Mouse (Mus musculus) lung, postnatal 10 days (tissue): ENCODE data around the gene Plbd1.

Experiments
- DNase-seq: peaks from one replicate; pipeline ENCODE4 v3.0.0; 2021

Gene Plbd1

GRCm38 (mm10) chr6:136647455-136647861, 14.3 kb downstream of the Plbd1 start:
- DNase-seq = peak; percentile 25

- DNase-seq = no peak
These were observed 15.5 kb downstream of the Plbd1 start for GRCm38 (mm10) chr6:136646207-136646606.

DNA sequence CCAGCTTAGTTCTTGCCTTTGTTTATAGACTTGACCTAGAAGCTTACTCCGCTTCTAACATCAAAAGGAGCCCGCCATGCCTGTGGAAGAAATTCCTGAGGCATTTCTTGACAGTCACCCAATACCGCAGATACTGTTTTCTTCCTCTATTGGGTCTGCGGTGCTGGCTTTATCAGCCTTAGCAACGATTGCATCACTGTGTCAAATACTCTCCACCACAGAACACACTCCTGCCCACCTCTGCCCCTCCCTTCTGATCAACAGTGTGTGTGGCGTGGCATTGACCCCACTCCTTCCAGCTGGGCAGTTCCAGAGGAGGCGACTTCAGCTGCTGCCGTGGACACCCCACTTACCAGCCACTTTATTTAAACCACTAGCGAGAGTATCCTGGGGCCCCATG, 16.0 kb downstream of the Plbd1 start:
- DNase-seq = peak; percentile 42

DNA sequence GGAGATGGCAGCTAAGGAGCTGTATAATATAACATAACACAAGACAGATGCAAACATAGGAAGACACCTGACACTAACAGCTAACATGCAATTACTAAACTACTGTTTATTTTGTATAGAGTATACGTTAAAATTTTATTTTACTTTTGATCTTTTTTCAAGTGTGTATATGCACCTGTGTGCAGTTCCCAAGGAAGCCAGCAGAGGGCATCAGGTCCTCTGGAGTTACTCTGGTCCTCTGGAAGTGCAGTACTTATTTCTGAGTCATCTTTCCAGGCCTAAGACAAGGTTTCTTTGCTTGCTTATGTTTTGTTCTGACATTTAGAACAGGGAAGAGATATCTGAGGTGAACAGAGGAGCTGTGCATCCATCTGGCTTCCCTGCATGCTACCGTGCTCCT, 17.6 kb downstream of the Plbd1 start:
- DNase-seq = no peak

DNA sequence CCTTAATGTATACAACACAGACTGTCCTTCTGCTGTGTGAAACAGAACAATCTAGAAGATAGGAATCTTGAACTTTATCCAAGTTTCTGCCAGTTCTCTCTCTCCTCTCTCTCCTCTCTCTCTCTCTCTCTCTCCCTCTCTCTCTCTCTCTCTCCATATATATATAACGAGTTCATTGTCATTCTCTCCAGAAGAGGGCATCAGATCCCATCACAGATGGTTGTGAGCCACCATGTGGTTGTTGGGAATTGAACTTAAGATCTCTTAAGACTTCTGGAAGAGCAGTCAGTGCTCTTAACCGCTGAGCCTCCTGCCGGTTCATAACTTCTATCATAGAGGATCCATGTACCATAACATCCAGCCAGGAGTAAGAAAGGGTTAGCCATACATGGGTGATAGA, 26.7 kb downstream of the Plbd1 start:
- DNase-seq = no peak

DNA sequence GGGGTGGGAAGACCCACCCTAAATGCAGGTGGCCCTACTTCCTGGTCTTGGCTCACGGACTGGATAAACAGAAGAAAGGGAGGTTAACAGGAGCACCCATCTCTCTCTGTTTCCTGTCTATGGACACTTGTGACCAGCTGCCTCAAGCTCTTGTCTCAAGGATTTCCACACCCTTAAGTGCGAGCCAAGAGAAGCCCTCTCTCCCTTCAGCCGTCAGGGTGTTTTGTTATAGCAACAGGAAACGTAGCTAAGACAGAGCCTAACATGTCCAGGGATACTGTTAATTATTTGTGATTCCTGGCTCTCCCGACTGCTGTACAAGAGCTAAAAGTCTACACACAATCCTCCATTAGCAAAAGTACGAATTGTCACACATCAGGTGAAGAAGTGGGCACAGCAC, 28.0 kb downstream of the Plbd1 start:
- no peak for DNase-seq

DNA sequence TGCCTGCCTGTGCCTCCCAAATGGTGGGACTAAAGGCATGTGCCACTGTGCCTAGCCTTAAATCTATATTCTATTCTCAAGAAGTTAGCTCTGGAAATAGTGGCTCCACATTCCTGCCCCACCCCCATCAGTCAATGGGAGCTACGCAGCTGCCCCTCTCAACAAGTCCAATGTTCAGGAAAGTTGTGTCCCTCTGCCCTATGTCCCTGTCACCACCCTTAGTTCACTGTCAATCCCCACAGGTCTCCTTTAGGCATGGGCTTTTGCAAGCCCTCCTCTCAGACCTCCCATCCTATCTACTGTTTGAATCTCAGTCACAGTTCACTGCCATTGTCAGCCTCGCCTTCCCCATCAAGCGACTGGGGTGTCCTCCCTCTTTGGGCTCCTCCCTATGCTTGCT, 28.6 kb downstream of the Plbd1 start:
- no peak for DNase-seq

- no peak for DNase-seq
These were observed 29.7 kb downstream of the Plbd1 start for GRCm38 (mm10) chr6:136631945-136632534.

GRCm38 (mm10) chr6:136631519-136631918, 30.2 kb downstream of the Plbd1 start:
- no peak for DNase-seq

DNA sequence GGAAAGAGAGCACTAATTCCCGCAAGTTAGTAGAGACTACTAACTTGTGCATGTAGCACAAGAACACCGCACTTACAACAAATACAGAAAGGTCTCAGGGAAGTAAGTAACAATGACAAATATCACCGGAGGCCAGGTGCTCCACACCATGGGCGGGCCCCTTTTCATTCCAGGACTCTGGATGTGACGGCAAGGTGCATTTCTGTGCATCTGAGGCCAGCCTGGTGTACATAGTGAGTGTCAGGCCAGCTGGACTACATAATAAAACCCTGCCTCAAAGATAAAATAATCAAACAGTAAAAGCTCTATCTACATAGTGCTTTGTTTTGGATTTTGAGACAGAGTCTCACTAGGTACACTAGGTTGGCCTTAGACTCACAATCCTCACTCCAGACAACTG, 32.1 kb downstream of the Plbd1 start:
- no peak for DNase-seq

DNA sequence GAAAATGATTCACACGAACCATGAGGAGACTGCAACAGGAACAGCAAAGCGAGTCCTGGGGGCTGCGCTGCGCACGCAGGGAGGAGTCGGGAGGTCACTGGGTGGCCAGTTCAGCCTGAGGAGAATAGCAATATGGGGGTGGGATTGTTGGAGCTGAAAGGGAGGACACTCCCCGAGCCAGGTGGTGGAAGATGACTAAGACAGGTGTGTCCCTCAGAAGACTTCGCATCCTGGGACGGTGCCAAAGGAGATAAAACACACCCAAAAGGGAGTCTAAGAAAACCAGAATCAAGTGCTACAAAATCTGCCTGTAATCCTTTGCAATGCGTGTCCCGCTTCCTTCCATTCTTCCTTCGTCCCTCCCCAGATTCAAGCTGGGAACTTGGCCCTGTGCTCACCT, 36.3 kb downstream of the Plbd1 start:
- no peak for DNase-seq

DNA sequence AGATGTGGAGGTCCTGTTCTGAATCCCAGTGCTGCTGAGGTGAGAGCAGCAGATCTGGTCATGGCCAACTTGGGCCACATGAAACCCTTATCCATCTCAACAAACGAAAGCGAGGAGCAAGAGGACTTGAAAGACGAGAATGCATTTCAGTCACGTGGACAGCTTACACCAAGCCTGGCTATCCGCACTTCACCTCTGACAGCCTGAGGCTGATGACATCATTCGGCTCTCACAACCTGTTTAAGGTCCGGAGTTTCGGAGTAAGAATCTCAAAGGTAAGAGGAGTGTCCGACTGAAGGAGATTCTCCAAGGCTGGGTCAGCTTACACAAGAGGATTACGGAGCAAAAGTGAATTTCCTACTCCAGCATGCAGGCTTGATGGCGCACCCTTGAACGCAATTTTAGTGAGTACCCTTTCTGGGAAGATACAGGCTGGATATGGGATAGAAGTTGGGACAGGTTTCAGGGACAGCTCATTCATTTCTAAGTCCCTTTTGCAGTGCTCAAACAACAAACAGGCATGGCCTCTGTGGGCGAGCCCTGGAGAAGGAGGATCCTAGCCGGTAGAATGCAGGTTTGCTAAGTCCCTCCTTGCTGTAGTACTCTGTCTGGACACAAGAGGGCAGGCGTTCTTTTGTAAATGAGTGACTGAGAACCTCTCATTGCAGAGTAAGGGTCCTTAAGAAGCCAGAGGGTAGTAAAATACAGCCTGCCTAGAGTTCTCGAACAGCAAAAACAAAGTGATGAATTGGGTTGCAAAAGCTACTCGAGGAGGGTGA, 41.2 kb downstream of the Plbd1 start:
- DNase-seq = peak; percentile 92

GRCm38 (mm10) chr6:136614156-136614555, 47.6 kb downstream of the Plbd1 start:
- DNase-seq = no peak

GRCm38 (mm10) chr6:136612312-136612711, 49.4 kb downstream of the Plbd1 start:
- no peak for DNase-seq

DNA sequence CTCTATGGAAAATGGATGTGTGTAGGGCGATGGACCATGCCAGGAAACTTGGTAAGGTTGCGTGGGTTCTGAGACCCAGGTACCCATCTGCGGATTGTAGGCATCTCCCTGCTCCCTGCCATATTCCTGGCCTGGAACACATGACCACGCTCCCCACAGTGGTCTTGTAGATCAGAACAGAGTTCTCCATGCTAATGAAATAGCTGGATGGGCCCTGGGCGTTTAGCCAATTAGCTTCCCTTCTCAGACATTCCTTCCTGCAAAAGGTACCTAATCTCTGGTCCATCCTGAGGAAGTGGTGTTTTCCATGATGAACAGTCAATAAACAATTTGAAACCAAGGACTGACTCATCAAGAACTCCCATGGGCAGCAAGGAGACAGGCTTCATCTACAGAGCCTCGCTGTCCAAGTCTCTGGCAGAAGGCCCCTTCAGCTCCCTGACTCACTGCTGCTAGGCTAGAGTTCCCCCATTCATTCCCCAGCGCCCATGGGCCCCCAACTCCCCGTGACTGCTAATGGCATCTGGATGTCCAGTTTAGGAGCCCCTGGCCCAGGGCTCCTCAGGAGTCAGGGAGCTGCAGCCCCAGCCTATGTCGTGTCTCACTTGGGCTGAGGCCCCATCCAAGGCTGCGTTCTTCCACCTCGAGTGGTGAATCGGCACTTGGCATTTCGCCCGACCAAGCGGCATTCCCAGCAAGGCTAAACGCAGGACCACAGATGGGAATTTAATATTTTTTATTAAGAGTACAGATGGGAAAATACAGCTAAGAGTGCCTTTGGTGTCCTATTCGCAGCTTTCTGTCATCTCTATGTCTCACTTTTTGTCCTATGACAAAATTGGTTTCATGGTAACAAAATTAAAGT, 50.1 kb downstream of the Plbd1 start:
- no peak for DNase-seq

- DNase-seq = no peak
These were observed 59.1 kb downstream of the Plbd1 start for GRCm38 (mm10) chr6:136602601-136603000.

- DNase-seq = no peak
These were observed 67.2 kb downstream of the Plbd1 start for GRCm38 (mm10) chr6:136594541-136594940.

- no peak for DNase-seq
These were observed 71.0 kb downstream of the Plbd1 start for GRCm38 (mm10) chr6:136590739-136591138.

DNA sequence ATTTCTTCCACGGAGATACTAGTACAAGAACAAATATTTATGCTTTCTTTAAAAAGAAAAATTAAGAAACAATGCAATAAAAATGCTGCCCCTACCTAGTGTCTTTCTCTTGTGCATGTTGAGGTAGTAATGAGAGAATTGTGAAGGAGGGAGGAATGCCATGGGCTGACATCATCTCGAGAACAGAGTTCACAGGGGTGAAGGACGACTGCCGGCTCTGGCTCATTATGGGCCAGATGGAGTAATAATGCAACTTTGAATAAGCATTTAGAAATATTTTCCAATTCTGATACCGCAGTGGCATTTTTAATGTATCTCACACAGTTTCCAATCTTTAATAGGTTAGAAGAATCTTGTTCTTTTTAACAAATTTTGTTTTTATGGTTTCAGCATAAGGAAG, 95.7 kb downstream of the Plbd1 start:
- DNase-seq = no peak
